Mouse (Mus musculus): ENCODE data around the gene Slc7a15. TPM values are rescaled to one million over a fixed set of nuclear protein-coding genes. Genes with fewer than 3 reads are reported as not detected.
"Not testable (repeated sequence)": the region's sequence is repeated elsewhere in the genome, so short reads cannot be mapped to it uniquely, and the experiment has no call there.

Slc7a15 gene
- not detected in 2 replicates for total RNA-seq (2017)

DNA sequence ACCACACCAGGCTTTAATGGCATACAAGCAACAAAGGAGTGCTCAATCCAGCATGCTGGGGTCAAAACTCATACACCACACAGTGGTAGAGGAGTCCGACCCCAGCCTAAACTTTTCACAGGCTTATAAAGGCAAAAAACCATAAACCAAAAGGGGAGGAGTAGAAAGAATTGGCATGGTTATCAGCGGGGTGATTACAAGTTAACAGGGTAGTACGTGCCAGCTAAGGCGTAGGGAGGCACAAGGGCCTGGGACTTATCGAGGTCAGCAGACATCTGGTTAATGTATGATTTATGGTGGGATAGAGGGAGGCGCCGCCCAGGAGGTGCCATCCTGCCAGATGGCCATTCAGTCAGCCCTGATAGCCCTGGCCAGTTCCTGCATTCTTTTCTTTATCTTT is at the start of gene Slc7a15:
Gene Slc7a15, minus strand, starts transcription at position 101 of the 400 bp plus-strand sequence.
- ATAC-seq (ENCODE audit: extremely low read depth, insufficient number of reproducible peaks, low FRiP score, poor library complexity, severe bottlenecking): not testable (repeated sequence)

DNA sequence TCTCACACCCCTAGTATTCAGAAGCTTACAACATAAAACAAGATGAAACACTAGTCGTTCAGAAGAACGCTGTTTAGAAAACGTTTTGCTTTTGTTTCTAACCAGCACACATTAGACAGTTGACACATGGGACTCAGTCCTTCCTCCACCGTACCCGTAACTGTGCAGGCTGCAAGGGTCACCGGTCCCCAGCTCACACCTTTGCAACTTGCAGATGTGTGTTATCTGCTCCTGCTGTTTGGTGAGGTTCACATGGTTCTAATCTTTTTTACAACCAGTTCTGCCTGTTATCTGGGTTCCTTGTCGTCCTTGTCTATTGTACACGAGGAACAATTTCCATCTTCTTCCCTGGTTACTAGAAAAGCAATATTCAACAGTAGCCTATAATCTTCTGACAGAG is 49.3 kb upstream of the Slc7a15 start:
- not testable (repeated sequence) for ATAC-seq (ENCODE audit: extremely low read depth, insufficient number of reproducible peaks, low FRiP score, poor library complexity, severe bottlenecking)

DNA sequence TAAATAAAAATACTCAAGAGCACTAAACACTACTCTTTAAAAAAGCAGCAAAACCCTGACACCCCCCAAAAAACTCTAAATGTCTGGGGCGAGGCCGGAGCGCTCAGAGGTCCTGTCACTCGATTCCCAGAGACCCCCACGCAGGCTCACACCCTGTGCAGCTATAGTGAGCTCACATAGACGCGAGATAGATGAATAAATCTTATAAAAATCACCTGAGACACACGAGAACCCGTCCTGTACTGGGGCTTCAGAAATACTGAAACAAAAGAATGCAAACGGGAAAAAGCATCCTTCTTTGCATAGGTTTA is 42.5 kb upstream of the Slc7a15 start:
- ATAC-seq (ENCODE audit: extremely low read depth, insufficient number of reproducible peaks, low FRiP score, poor library complexity, severe bottlenecking): no peak

DNA sequence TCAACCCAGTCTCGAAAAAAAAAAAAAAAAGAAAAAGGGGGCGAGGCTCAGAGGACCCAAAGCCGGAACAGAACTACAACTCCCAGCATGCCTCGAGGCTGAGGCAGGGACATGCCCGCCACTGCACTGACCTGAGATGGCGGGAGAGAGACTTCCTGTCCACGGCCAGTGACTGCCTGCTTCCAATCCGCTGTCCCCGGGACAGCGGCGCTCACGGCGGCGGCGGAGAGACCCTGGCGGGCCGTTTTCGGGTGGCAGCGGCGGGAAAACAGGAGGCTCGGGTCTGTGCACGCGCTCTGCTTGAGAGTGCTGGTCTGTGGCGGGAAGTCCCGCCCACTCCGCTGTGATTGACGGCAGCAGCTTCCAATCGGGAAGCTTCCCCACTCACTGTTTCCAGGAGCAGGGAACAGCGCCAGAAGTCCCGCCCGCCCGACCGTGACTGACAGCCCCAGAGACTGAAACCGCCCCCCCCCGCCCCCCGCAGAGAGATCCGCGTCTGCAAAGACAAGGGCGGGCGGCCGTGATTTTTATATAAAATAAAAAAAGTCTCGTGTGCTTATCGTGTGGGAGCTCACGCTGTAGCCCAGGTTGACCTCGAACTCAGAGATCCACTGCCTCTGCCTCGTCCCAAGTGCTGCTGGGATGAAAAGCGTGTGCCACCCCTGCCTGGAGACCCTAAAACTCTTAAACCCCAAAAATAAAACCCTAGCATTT is 42.0 kb upstream of the Slc7a15 start:
- peak; percentile 84 for ATAC-seq (ENCODE audit: extremely low read depth, insufficient number of reproducible peaks, low FRiP score, poor library complexity, severe bottlenecking)

DNA sequence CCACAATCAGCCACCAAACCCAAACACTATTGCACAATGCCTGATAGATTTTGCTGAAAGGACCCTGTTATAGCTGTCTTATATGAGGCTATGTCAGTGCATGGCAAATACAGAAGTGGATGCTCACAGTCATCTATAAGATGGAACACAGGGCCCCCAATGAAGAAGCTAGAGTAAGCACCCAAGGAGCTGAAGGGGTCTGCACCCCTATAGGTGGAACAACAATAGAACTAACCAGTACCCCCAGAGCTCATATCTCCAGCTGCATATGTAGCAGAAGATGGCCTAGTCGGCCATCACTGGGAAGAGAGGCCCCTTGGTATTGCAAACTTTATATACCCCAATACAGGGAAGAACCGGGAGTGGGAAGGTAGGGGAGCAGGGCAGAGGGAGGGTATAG is 41.3 kb upstream of the Slc7a15 start:
- not testable (repeated sequence) for ATAC-seq (ENCODE audit: extremely low read depth, insufficient number of reproducible peaks, low FRiP score, poor library complexity, severe bottlenecking)

DNA sequence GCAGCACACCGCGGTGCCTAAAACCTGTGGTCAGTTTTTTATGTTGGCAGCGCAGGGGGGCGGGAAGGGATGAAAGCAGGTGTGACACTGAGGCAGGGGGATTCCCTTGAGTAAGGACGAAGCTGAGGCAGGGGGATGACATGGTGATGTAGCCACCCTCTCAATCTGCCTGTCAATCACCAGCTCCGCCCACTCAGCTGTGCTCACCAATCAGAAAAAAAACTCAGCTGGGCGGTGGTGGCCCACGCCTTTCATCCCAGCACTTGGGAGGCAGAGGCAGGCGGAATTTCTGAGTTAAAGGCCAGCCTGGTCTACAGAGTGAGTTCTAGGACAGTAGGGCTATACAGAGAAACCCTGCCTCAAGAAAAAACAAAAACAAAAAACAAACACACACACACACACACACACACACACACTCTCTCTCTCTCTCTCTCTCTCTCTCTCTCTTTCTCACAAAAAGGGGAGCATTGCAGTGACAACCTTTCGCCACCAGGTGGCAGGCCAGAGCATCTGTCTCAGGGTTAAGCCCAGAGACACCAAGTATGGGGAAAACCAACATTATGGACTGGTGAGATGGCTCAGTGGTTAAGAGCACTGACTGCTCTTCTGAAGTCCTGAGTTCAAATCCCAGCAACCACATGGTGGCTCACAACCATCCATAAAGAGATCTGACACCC is 39.7 kb upstream of the Slc7a15 start:
- peak; percentile 72 for ATAC-seq (ENCODE audit: extremely low read depth, insufficient number of reproducible peaks, low FRiP score, poor library complexity, severe bottlenecking)

DNA sequence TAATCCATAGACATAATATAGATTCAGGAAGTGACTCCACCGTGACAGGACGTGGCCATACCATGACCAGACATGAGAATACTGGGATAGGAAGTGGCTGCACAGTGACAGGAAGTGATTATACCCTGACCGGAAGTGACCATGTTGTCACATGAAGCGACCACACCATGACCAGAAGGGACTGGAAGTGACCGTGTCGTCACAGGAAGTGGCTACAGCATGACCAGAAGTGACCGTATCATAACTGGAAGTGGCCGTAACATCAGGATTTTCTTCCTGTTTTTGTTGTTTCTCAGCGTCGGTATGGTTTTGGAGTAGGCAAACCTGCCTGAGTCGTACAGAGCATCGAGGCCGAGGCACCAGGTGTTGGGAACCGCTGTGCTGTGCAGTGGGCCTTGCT is 38.1 kb upstream of the Slc7a15 start:
- ATAC-seq (ENCODE audit: extremely low read depth, insufficient number of reproducible peaks, low FRiP score, poor library complexity, severe bottlenecking): peak; percentile 79

DNA sequence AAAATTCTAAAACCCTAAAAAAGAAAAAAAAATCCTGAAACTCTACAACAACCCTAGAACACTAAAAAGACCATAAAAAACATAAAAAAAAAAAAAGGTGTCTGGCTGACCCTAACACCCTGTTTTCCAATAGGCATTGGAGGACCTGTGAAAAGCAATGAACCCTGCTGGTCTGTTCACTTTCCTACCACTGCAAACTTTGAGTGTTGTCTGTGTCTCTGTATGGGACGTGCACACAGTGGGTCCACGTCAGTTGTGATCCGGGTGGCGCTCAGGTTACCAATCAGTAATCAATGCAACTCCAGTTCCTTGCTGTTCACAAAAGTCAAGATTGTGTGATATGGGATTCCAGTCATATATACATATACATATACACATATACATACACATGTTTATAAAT is 36.7 kb upstream of the Slc7a15 start:
- no peak for ATAC-seq (ENCODE audit: extremely low read depth, insufficient number of reproducible peaks, low FRiP score, poor library complexity, severe bottlenecking)

DNA sequence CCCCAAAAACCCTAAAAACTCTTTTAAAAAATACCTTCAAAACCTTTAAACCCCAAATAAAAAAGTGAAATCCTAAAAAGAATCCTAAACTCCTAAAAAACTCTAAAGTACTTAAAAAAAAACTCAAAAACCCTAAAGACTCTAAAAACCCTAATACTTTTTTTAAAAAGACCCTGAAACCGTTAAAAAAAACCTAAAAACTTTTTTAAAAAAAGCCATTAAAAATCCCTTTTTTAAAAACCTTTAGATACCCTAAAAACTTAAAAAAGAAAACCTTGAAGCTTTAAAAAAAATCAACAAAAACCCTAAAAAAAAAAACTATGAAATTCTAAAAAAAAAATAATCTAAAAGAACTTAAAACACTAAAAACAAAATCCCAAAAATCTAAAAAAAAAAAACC is 35.4 kb upstream of the Slc7a15 start:
- no peak for ATAC-seq (ENCODE audit: extremely low read depth, insufficient number of reproducible peaks, low FRiP score, poor library complexity, severe bottlenecking)

DNA sequence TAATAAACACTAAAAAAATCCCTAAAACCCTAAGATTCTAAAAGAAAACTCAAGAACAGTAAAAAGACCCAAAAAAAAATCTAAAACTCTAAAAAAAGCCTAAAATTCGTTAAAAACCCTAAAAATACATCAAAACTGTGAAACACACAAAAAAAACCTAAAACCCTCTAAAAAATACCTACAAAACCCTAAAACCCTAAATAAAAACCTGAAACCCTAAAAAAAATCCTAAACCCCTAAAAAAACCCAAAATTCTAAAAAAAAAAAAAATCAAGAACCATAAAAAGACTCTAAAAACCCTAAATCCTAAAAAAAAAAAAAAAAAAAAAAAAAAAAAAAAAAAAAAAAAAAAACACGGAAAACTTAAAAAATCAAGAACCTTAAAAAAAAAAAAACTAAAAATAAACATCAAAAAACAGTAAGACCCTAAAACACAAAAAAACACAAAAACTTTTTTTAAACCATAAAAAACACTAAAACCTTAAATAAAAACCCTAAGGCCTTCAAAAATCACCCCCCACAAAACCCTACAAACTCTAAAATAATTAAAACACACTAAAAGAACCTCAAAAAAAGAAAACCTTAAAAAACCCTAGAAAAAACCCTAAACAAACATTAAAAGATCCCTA is 34.0 kb upstream of the Slc7a15 start:
- no peak for ATAC-seq (ENCODE audit: extremely low read depth, insufficient number of reproducible peaks, low FRiP score, poor library complexity, severe bottlenecking)

DNA sequence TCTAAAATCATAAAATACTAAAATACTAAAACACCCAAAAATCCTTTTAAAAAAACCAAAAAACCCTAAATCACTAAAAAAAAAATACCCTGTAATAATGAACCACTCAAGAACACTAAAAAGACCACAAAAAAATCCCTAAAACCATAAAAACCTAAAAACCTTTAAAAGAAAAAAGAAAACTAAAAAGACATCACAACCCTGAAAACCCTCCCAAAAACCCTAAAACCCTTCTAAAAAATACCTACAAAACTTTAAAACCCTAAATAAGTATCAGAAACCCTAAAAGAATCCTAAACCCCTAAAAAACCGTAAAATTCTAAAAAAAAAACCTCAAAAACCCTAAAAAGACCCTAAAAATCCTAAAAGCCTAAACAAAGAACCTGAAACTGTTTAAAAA is 32.8 kb upstream of the Slc7a15 start:
- no peak for ATAC-seq (ENCODE audit: extremely low read depth, insufficient number of reproducible peaks, low FRiP score, poor library complexity, severe bottlenecking)

DNA sequence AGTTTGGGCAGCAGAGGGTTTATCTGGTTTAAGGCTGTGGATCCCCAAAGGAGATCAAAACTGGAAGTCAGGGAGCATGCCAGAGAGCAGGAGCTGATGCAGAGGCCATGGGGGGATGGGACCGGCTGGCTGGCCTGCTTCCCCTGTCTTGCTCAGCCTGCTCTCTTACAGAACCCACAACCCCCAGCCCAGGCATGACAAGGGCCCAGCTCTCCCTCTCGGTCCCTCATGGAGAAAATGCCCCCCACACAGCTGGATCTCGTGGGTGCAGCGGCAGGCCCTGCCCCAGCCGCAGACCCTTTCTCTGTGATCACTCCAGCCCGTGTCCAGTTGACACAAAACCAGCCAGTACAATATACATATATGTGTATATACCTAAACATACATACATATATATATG is 30.7 kb upstream of the Slc7a15 start:
- ATAC-seq (ENCODE audit: extremely low read depth, insufficient number of reproducible peaks, low FRiP score, poor library complexity, severe bottlenecking): no peak

DNA sequence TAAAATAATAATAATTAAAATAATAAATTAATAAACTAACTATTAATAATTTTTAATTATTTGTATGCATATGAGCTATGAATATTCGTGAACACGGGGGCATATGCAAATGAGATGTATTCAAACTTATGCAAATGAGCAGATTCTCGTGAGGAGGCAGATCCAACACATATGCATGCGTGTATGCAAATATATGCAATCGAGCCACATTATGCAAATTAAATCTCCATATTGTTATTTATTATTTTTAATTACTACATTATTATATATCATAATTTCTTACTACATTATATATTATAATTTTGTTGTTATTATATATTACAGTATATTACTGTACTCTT is 21.8 kb upstream of the Slc7a15 start:
- ATAC-seq (ENCODE audit: extremely low read depth, insufficient number of reproducible peaks, low FRiP score, poor library complexity, severe bottlenecking): no peak

DNA sequence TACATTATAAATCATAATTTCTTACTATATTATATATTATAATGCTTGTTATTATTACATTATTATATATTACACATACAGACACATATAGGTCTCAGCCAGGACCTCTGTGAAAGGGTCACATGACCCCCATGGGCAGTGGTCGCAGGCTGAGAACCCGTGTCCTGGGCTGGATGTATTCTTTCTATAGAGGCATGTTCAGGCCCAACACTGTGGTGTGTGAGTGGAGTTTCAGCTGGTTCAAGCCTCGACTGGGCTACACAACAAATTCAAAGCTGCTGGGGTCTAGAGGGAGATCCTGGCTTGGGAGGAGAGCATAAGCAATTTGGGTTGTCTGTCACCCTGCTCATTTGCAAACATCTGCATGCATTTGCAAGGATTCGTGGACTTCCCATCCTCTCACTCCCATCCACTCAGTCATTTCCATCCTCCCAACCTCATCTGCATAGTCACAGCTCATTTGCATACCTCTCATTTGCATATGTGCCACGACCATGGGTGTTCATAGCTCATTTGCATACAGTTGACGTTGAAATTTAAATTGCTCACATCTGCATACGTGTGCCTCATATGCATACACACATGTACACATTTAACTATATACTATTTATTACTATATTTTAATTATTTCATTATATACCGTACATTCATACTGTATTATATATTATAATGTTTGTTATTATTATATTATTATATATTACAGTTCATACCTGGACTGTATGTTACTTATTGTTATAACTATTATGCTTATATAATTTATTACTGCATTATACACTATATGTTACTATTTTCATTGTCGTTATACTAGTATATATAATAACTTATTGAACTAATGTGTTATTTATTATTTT is 21.2 kb upstream of the Slc7a15 start:
- peak; percentile 13; the same call in 1 of the 2 replicates for ATAC-seq (ENCODE audit: extremely low read depth, insufficient number of reproducible peaks, low FRiP score, poor library complexity, severe bottlenecking)

DNA sequence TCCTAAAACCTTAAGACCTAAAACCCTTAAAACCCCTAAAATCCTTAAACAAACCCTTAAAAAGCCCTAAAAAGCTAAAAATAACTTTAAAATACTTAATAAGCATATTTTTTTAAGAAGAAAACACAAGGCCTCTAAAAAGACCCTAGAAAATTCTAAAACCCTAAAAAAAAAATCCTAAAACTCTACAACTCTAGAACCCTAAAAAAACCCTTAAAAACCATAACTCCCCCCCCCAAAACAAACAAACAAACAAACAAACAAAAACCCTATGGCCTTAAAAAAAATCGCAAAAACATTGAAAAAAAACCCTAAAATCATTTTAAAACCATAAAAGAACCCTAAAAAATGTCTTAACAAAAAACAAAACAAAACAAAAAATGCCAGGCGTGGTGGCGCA is 19.4 kb upstream of the Slc7a15 start:
- ATAC-seq (ENCODE audit: extremely low read depth, insufficient number of reproducible peaks, low FRiP score, poor library complexity, severe bottlenecking): no peak

DNA sequence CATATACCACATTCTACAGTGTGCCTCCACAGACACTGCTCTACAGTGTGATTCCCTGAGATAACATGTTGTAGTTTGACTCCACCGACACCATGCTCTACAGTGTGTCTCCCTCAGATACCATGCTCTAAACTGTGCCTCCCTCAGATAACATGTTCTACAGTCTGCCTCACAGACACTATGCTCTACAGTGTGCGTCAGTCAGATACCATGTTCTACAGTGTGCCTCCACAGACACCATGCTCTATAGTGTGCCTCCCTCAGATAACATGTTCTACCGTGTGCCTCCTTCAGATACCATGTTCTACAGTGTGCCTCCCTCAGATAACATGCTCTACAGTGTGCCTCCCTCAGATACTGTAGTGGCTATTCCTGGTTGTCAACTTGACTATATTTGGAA is 10.2 kb upstream of the Slc7a15 start:
- no peak for ATAC-seq (ENCODE audit: extremely low read depth, insufficient number of reproducible peaks, low FRiP score, poor library complexity, severe bottlenecking)

DNA sequence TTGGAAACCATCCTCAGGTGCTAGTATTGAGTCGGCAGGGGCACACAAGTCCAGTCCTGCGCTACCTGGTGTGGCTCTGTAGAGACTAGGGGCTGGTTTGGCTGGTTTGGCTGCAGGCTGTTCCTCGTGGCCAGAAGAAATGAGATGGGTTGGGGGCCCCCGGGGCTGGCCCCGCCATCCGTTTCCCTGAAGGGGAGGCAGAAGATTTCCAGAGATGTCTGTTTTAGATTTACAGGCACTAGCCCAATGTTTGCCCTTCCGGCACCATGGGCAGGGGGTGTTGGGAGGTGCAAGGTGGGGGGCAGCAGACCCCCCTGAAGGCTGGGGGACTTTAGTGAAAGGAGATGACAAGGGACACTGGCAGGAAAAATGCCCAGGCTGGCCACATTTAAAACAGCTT is 3.3 kb downstream of the Slc7a15 start:
- no peak for ATAC-seq (ENCODE audit: extremely low read depth, insufficient number of reproducible peaks, low FRiP score, poor library complexity, severe bottlenecking)

DNA sequence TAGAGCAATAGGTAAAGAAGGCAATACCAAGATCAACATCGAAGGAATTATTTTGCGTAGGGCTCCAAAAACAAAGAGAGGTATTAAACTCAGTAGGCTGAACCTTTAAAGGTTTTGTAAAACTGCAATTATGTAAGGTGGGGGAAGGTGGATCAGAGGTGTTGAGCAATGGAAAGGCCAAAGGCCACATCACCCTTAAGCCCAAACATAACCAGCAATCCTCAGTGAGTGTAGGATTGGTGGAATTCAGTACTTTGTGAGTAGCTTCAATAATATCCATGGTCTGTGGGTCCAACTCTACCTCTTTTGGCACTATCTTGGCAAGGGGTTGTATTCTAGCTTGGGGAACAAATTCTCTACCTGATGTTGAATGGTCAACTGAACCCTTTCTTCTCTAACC is 7.5 kb downstream of the Slc7a15 start:
- not testable (repeated sequence) for ATAC-seq (ENCODE audit: extremely low read depth, insufficient number of reproducible peaks, low FRiP score, poor library complexity, severe bottlenecking)

DNA sequence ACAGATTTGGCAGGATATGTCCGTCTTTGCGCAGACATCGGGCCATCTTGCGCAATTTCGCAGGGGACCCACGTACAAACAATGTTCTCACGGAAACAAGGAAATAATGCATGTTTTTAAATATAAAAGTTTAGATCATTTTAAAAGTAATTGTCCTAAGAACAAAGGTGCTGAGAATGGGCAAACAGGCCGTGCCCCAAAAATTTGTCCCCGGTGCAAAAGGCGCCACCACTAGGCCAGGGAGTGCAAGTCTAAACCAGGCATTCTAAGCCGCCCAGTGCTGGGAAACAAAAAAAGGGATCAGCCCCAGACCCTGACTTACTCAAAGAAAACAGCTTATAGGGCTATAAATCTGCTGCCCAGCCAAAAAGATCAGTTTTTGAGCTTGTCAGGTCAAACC is 25.5 kb downstream of the Slc7a15 start:
- ATAC-seq (ENCODE audit: extremely low read depth, insufficient number of reproducible peaks, low FRiP score, poor library complexity, severe bottlenecking): no peak

DNA sequence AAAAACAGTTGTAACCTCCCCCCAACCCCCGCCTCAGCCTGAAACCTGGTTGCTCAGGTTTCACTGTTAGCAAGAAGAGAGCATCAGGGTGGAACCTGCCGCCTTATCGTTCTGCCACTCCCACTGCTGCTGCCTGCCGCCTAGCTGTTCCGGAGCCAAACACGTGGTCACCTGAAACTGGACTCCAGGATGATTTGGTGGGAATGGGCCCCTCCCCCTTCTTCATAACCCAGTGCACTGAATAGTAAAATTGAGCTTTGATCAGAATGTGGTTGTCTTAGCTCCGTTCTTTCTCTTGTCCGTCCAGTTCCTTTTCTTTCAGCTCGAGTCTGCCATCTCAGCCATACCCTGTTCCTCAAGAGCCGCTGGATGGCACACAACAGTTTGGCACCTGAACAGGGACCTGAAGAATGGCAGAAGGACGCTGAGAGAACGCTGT is 26.9 kb downstream of the Slc7a15 start:
- ATAC-seq (ENCODE audit: extremely low read depth, insufficient number of reproducible peaks, low FRiP score, poor library complexity, severe bottlenecking): not testable (repeated sequence)
